Mouse (Mus musculus): ENCODE measurements around the gene Cblc. TPM values are rescaled to one million over a fixed set of nuclear protein-coding genes. Genes with fewer than 3 reads are reported as not detected.

The Cblc gene
- polyA plus RNA-seq, 1 experiment from 2014 or later, result not detected

GRCm38 (mm10) chr7:19813579-19814122 lies 17.0 kb upstream of the Cblc start:
- Histone ChIP-seq H3K27ac (ENCODE audit: low read depth, low read length) (no peak overlapping the region), H3K9me3 (ENCODE audit: control insufficient read depth, low read length) (no peaks in the 10 kb centered on the region), H3K36me3 (ENCODE audit: control insufficient read depth, insufficient read depth, low read length) (no peaks in the 10 kb centered on the region), H3K9ac (ENCODE audit: low read length) (no peak overlapping the region), H3K27me3 (ENCODE audit: control insufficient read depth, insufficient read depth, low read length) (peaks cover 39% of the 10 kb centered on the region), H3K4me3 (ENCODE audit: low read depth, low read length) (no peak overlapping the region), H3K4me1 (ENCODE audit: control insufficient read depth, insufficient read depth, low read length) (peaks cover 17% of the 10 kb centered on the region), H3K4me2 (no peak overlapping the region)
- DNase-seq (ENCODE audit: low spot score, missing footprints) (no peak), ATAC-seq (ENCODE audit: low FRiP score) (no peak)
- 85% methylated on average over 6 of the region's 6 CpGs for WGBS

- Histone ChIP-seq H3K9me3 (ENCODE audit: control insufficient read depth, low read length) (no peaks in the 10 kb centered on the region), H3K27ac (ENCODE audit: low read depth, low read length) (no peak overlapping the region), H3K4me2 (no peak overlapping the region), H3K36me3 (ENCODE audit: control insufficient read depth, insufficient read depth, low read length) (no peaks in the 10 kb centered on the region), H3K4me1 (ENCODE audit: control insufficient read depth, insufficient read depth, low read length) (peaks cover 17% of the 10 kb centered on the region), H3K4me3 (ENCODE audit: low read depth, low read length) (no peak overlapping the region), H3K27me3 (ENCODE audit: control insufficient read depth, insufficient read depth, low read length) (peaks cover 42% of the 10 kb centered on the region), H3K9ac (ENCODE audit: low read length) (no peak overlapping the region)
- DNase-seq (ENCODE audit: low spot score, missing footprints) (no peak), ATAC-seq (ENCODE audit: low FRiP score) (no peak)
- WGBS, result 90% methylated on average over 4 of the region's 4 CpGs
Observed at GRCm38 (mm10) chr7:19813161-19813560, 16.6 kb upstream of the Cblc start.

GRCm38 (mm10) chr7:19811114-19811513 lies 14.5 kb upstream of the Cblc start:
- no peaks in the 10 kb centered on the region for H3K36me3 ChIP-seq (ENCODE audit: control insufficient read depth, insufficient read depth, low read length)
- H3K4me2 ChIP-seq, result peak overlapping the region; percentile 20; the same call in 1 of the 2 replicates
- H3K27ac ChIP-seq (ENCODE audit: low read depth, low read length), result no peak overlapping the region
- ATAC-seq (ENCODE audit: low FRiP score), result peak; percentile 9; the same call in 1 of the 2 replicates
- peaks cover 9% of the 10 kb centered on the region for H3K4me1 ChIP-seq (ENCODE audit: control insufficient read depth, insufficient read depth, low read length)
- no peak for DNase-seq (ENCODE audit: low spot score, missing footprints)
- peaks cover 42% of the 10 kb centered on the region for H3K27me3 ChIP-seq (ENCODE audit: control insufficient read depth, insufficient read depth, low read length)
- H3K9me3 ChIP-seq (ENCODE audit: control insufficient read depth, low read length), result no peaks in the 10 kb centered on the region
- no peak overlapping the region for H3K4me3 ChIP-seq (ENCODE audit: low read depth, low read length)
- WGBS, result 3% methylated on average over 22 of the region's 22 CpGs
- H3K9ac ChIP-seq (ENCODE audit: low read length), result no peak overlapping the region

GRCm38 (mm10) chr7:19809369-19809768 lies 12.8 kb upstream of the Cblc start:
- H3K27ac ChIP-seq (ENCODE audit: low read depth, low read length), result no peak overlapping the region
- peak overlapping the region; percentile 12 for H3K4me2 ChIP-seq
- no peak overlapping the region for H3K9ac ChIP-seq (ENCODE audit: low read length)
- H3K4me3 ChIP-seq (ENCODE audit: low read depth, low read length), result no peak overlapping the region
- 4% methylated on average over 27 of the region's 27 CpGs for WGBS
- peaks cover 4% of the 10 kb centered on the region for H3K4me1 ChIP-seq (ENCODE audit: control insufficient read depth, insufficient read depth, low read length)
- ATAC-seq (ENCODE audit: low FRiP score) (peak; percentile 67), DNase-seq (ENCODE audit: low spot score, missing footprints) (no peak)
- no peaks in the 10 kb centered on the region for H3K36me3 ChIP-seq (ENCODE audit: control insufficient read depth, insufficient read depth, low read length)
- H3K9me3 ChIP-seq (ENCODE audit: control insufficient read depth, low read length), result no peaks in the 10 kb centered on the region
- H3K27me3 ChIP-seq (ENCODE audit: control insufficient read depth, insufficient read depth, low read length), result peaks cover 42% of the 10 kb centered on the region

- ATAC-seq (ENCODE audit: low FRiP score), result no peak
- Histone ChIP-seq H3K4me2 (no peak overlapping the region), H3K9ac (ENCODE audit: low read length) (no peak overlapping the region), H3K27me3 (ENCODE audit: control insufficient read depth, insufficient read depth, low read length) (peaks cover 32% of the 10 kb centered on the region), H3K9me3 (ENCODE audit: control insufficient read depth, low read length) (no peaks in the 10 kb centered on the region), H3K36me3 (ENCODE audit: control insufficient read depth, insufficient read depth, low read length) (no peaks in the 10 kb centered on the region), H3K27ac (ENCODE audit: low read depth, low read length) (no peak overlapping the region), H3K4me1 (ENCODE audit: control insufficient read depth, insufficient read depth, low read length) (peaks cover 4% of the 10 kb centered on the region), H3K4me3 (ENCODE audit: low read depth, low read length) (no peak overlapping the region)
- DNase-seq (ENCODE audit: low spot score, missing footprints), result no peak
- WGBS, result 84% methylated on average over 8 of the region's 8 CpGs
Observed at GRCm38 (mm10) chr7:19806356-19806969, 9.9 kb upstream of the Cblc start.

GRCm38 (mm10) chr7:19802995-19803394 lies 6.4 kb upstream of the Cblc start:
- H3K27ac ChIP-seq (ENCODE audit: low read depth, low read length), result no peak overlapping the region
- WGBS, result 25% methylated on average over 6 of the region's 7 CpGs

GRCm38 (mm10) chr7:19800764-19801163 lies 4.2 kb upstream of the Cblc start:
- Histone ChIP-seq H3K4me1 (ENCODE audit: control insufficient read depth, insufficient read depth, low read length) (no peaks in the 10 kb centered on the region), H3K4me3 (ENCODE audit: low read depth, low read length) (no peak overlapping the region), H3K9ac (ENCODE audit: low read length) (no peak overlapping the region), H3K27ac (ENCODE audit: low read depth, low read length) (no peak overlapping the region), H3K27me3 (ENCODE audit: control insufficient read depth, insufficient read depth, low read length) (peaks cover 15% of the 10 kb centered on the region), H3K36me3 (ENCODE audit: control insufficient read depth, insufficient read depth, low read length) (no peaks in the 10 kb centered on the region), H3K4me2 (no peak overlapping the region), H3K9me3 (ENCODE audit: control insufficient read depth, low read length) (no peaks in the 10 kb centered on the region)
- 29% methylated on average over 2 of the region's 2 CpGs for WGBS
- DNase-seq (ENCODE audit: low spot score, missing footprints) (peak; percentile 93), ATAC-seq (ENCODE audit: low FRiP score) (no peak)

More at GRCm38 (mm10) chr7:19802995-19803394, 6.4 kb upstream of the Cblc start:
- Histone ChIP-seq H3K4me2 (no peak overlapping the region), H3K27me3 (ENCODE audit: control insufficient read depth, insufficient read depth, low read length) (no peaks in the 10 kb centered on the region), H3K9me3 (ENCODE audit: control insufficient read depth, low read length) (no peaks in the 10 kb centered on the region), H3K4me3 (ENCODE audit: low read depth, low read length) (no peak overlapping the region), H3K9ac (ENCODE audit: low read length) (no peak overlapping the region), H3K4me1 (ENCODE audit: control insufficient read depth, insufficient read depth, low read length) (no peaks in the 10 kb centered on the region), H3K36me3 (ENCODE audit: control insufficient read depth, insufficient read depth, low read length) (no peaks in the 10 kb centered on the region)
- peak; percentile 96 for DNase-seq (ENCODE audit: low spot score, missing footprints)
- peak; percentile 35; the same call in 1 of the 2 replicates for ATAC-seq (ENCODE audit: low FRiP score)

- H3K9ac ChIP-seq (ENCODE audit: low read length), result 0 out of 2 replicates have a peak overlapping the region, but pooled peaks have one; percentile 5
- WGBS, result 15% methylated on average over 18 of the region's 18 CpGs
- H3K4me1 ChIP-seq (ENCODE audit: control insufficient read depth, insufficient read depth, low read length), result no peaks in the 10 kb centered on the region
- no peaks in the 10 kb centered on the region for H3K36me3 ChIP-seq (ENCODE audit: control insufficient read depth, insufficient read depth, low read length)
- ATAC-seq (ENCODE audit: low FRiP score), result no peak
- no peak overlapping the region for H3K27ac ChIP-seq (ENCODE audit: low read depth, low read length)
- H3K4me2 ChIP-seq, result no peak overlapping the region
- DNase-seq (ENCODE audit: low spot score, missing footprints), result no peak
- H3K27me3 ChIP-seq (ENCODE audit: control insufficient read depth, insufficient read depth, low read length), result peaks cover 17% of the 10 kb centered on the region
- H3K9me3 ChIP-seq (ENCODE audit: control insufficient read depth, low read length), result no peaks in the 10 kb centered on the region
- H3K4me3 ChIP-seq (ENCODE audit: low read depth, low read length), result no peak overlapping the region
Observed at GRCm38 (mm10) chr7:19796254-19796653, 355 bp downstream of the Cblc start.

GRCm38 (mm10) chr7:19795236-19795635 lies 1.4 kb downstream of the Cblc start:
- no peaks in the 10 kb centered on the region for H3K4me1 ChIP-seq (ENCODE audit: control insufficient read depth, insufficient read depth, low read length)
- H3K27ac ChIP-seq (ENCODE audit: low read depth, low read length), result no peak overlapping the region
- H3K9me3 ChIP-seq (ENCODE audit: control insufficient read depth, low read length), result no peaks in the 10 kb centered on the region
- peaks cover 17% of the 10 kb centered on the region for H3K27me3 ChIP-seq (ENCODE audit: control insufficient read depth, insufficient read depth, low read length)
- DNase-seq (ENCODE audit: low spot score, missing footprints), result no peak
- no peak overlapping the region for H3K9ac ChIP-seq (ENCODE audit: low read length)
- H3K4me2 ChIP-seq, result no peak overlapping the region
- no peaks in the 10 kb centered on the region for H3K36me3 ChIP-seq (ENCODE audit: control insufficient read depth, insufficient read depth, low read length)
- ATAC-seq (ENCODE audit: low FRiP score), result no peak
- H3K4me3 ChIP-seq (ENCODE audit: low read depth, low read length), result no peak overlapping the region
- 64% methylated on average over 2 of the region's 2 CpGs for WGBS
